Mouse (Mus musculus): ENCODE measurements around the gene Atraid.

- peak; percentile 37 to 56 (median 49) for TF ChIP-seq CTCF (IDR thresholded peaks at IDR 0.05 in 2 of 3, conservative IDR thresholded peaks at IDR 0.05 in 1 of 3; ENCODE audit: control insufficient read depth in 1 of 3, insufficient read depth in 1 of 3, low read depth in 2 of 3, low read length in 3 of 3, poor library complexity in 1 of 3, severe bottlenecking in 1 of 3)
- TF ChIP-seq POLR2A (IDR thresholded peaks at IDR 0.05; ENCODE audit: control insufficient read depth in 1 of 2, insufficient read depth in 1 of 2, low read depth in 1 of 2, low read length in 2 of 2, poor library complexity in 1 of 2): no peak
- TF ChIP-seq SMC3 (IDR thresholded peaks at IDR 0.05; ENCODE audit: low read depth, low read length): peak; percentile 39
- no peak for TF ChIP-seq EP300 (IDR thresholded peaks at IDR 0.05; ENCODE audit: low read depth in 1 of 2, low read length in 2 of 2)
- TF ChIP-seq MAX (IDR thresholded peaks at IDR 0.05; ENCODE audit: low read length): no peak
- no peak for TF ChIP-seq HCFC1 (IDR thresholded peaks at IDR 0.05; ENCODE audit: low read depth, low read length)
- TF ChIP-seq MAFK (IDR thresholded peaks at IDR 0.05; ENCODE audit: borderline replicate concordance, low read depth, low read length): no peak
Measured at GRCm38 (mm10) chr5:31001560-31001959, 46.6 kb upstream of the Atraid start.

All from MEL (cell line).